Mouse (Mus musculus) liver, adult 2 months (tissue): ENCODE results near the gene Arhgef3.

Experiments
- CTCF ChIP-seq: fragments of 200-500 bp; IDR thresholded peaks from 2 replicates; pipeline ENCODE4 v1.5.1; 2011; ENCODE audit warnings: low read depth, low read length, control low read depth
- POLR2A ChIP-seq: fragments of 200-500 bp; IDR thresholded peaks from 2 replicates; pipeline ENCODE4 v1.6.1; 2011; ENCODE audit warnings: low read length, control low read depth; ENCODE audit not compliant: insufficient read depth; ENCODE audit errors: extremely low read depth

DNA sequence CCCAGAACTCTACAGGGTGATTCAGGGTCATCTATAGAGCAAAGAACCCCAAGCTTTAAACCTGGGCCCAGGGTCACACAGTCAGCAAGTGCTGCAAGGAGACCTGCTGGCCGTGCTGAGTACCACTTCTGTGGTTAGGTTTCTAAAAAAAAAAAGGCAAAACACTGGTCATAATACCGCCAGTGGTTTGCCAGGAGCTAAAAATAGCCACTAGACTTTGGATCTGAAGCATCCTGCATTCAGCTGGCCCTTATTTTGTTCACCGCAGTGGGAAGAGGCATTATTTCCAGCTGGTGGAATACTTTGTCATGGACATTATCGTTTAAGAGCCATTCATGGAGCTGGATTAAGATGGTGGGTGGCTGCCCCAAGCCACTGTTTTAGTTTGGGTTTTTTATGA lies 253.9 kb downstream of the Arhgef3 start:
- TF ChIP-seq POLR2A (no peak), CTCF (no peak)
